Mouse (Mus musculus) heart, embryonic 13.5 days (tissue): ENCODE measurements around the gene Zfp866. TPM values are rescaled to one million over a fixed set of nuclear protein-coding genes. Genes with fewer than 3 reads are reported as not detected.

Experiments used
- ATAC-seq: fragments of 200-750 bp; cut with Nextera tagmentation; 2 replicates; pipeline ENCODE4 v1.8.0; 2017; ENCODE audit warnings: moderate TSS enrichment; ENCODE audit not compliant: insufficient number of reproducible peaks, low FRiP score, low TSS enrichment; ENCODE audit errors: extremely low read depth
- H3K27ac ChIP-seq: fragments of 300-500 bp; sonication (generic); replicated peaks from 2 replicates; pipeline ENCODE4 v1.5.1; 2015; ENCODE audit warnings: moderate library complexity, mild to moderate bottlenecking, inconsistent platforms
- H3K27me3 ChIP-seq: fragments of 300-500 bp; sonication (generic); replicated peaks from 2 replicates; pipeline ENCODE4 v1.6.1; 2015; ENCODE audit warnings: mild to moderate bottlenecking, inconsistent platforms
- H3K36me3 ChIP-seq: fragments of 300-500 bp; sonication (generic); 2 replicates; pipeline ENCODE4 v1.6.1; 2015; ENCODE audit warnings: mild to moderate bottlenecking, inconsistent platforms
- H3K4me1 ChIP-seq: fragments of 300-500 bp; sonication (generic); 2 replicates; pipeline ENCODE4 v1.6.1; 2015; ENCODE audit warnings: inconsistent platforms
- H3K4me2 ChIP-seq: fragments of 300-500 bp; sonication (generic); 2 replicates; pipeline ENCODE4 v1.6.1; 2015; ENCODE audit warnings: inconsistent platforms, mild to moderate bottlenecking, moderate library complexity
- H3K4me3 ChIP-seq: fragments of 300-500 bp; sonication (generic); 2 replicates; pipeline ENCODE4 v1.5.1; 2015; ENCODE audit warnings: moderate library complexity, mild to moderate bottlenecking, inconsistent platforms
- H3K9ac ChIP-seq: fragments of 300-500 bp; sonication (generic); 2 replicates; pipeline ENCODE4 v1.6.1; 2015; ENCODE audit warnings: inconsistent platforms, mild to moderate bottlenecking, moderate library complexity
- H3K9me3 ChIP-seq: fragments of 300-500 bp; sonication (generic); 2 replicates; pipeline ENCODE4 v1.6.1; 2016; ENCODE audit warnings: inconsistent platforms
- WGBS: fragments of 180-500 bp; shearing (Covaris S2); methylation state at CpG from one replicate; pipeline ENCODE4 v1.1.7; 2015; ENCODE audit warnings: mixed read lengths; 5-methylcytosine and 5-hydroxymethylcytosine counted together
- polyA plus RNA-seq: library from polyadenylated mRNA; unstranded; fragments of >200 nt; fragmentation: Nextera tagmentation; extraction: Ambion mirVana; gene quantifications from 2 replicates; pipeline ENCODE4 v1.2.1, GENCODE M21; 2015

Zfp866 gene
- polyA plus RNA-seq, 1 experiment from 2014 or later = 15.1 TPM

- H3K9ac ChIP-seq = peak overlapping the region; percentile 99
- H3K4me3 ChIP-seq = peak overlapping the region; percentile 97
- H3K4me1 ChIP-seq = peaks cover 28% of the 10 kb centered on the region
- 76% methylated on average over 6 of the region's 6 CpGs for WGBS
- H3K9me3 ChIP-seq = no peaks in the 10 kb centered on the region
- peak overlapping the region; percentile 69 for H3K4me2 ChIP-seq
- H3K27me3 ChIP-seq = no peaks in the 10 kb centered on the region
- ATAC-seq = no peak
- peaks cover 35% of the 10 kb centered on the region for H3K36me3 ChIP-seq
- no peak overlapping the region for H3K27ac ChIP-seq
These were observed 75.6 kb downstream of the Zfp866 start for GRCm38 (mm10) chr8:69715366-69715765.

GRCm38 (mm10) chr8:69713516-69713915 is 77.5 kb downstream of the Zfp866 start:
- no peak overlapping the region for H3K4me2 ChIP-seq
- H3K4me1 ChIP-seq = peaks cover 28% of the 10 kb centered on the region
- peaks cover 54% of the 10 kb centered on the region for H3K36me3 ChIP-seq
- WGBS = 77% methylated on average over 8 of the region's 8 CpGs
- H3K4me3 ChIP-seq = no peak overlapping the region
- ATAC-seq = no peak
- 0 out of 2 replicates have a peak overlapping the region, but pooled peaks have one; percentile 37 for H3K9ac ChIP-seq
- H3K27me3 ChIP-seq = no peaks in the 10 kb centered on the region
- H3K27ac ChIP-seq = no peak overlapping the region
- H3K9me3 ChIP-seq = no peaks in the 10 kb centered on the region

Other genes starting within 250 kb of the Zfp866 start
- gene Zfp868, start 165.6 kb downstream of the Zfp866 start, polyA plus RNA-seq = 14.9 and 16.1 TPM in 2 replicates
- gene Zfp964, start 136.7 kb downstream of the Zfp866 start, polyA plus RNA-seq = 1.3 and 1.4 TPM in 2 replicates
- 16.6 and 18.0 TPM in 2 replicates for gene Zfp869, start 80.5 kb downstream of the Zfp866 start, polyA plus RNA-seq
- gene Zfp963, start 41.2 kb downstream of the Zfp866 start, polyA plus RNA-seq = 3.2 and 4.0 TPM in 2 replicates
- 0.32 and 1.2 TPM in 2 replicates for gene Gm20422, start 16.3 kb downstream of the Zfp866 start, polyA plus RNA-seq
- gene Atp13a1, start within 50 bp of the Zfp866 start, polyA plus RNA-seq = 25.3 and 27.4 TPM in 2 replicates
- gene Gmip, start 17.5 kb upstream of the Zfp866 start, polyA plus RNA-seq = 6.9 and 7.6 TPM in 2 replicates
- 0.32 and 0.34 TPM in 2 replicates for gene Lpar2, start 31.3 kb upstream of the Zfp866 start, polyA plus RNA-seq
- gene Pbx4, start 41.3 kb upstream of the Zfp866 start, polyA plus RNA-seq = 2.4 and 3.9 TPM in 2 replicates
- gene Cilp2, start 96.5 kb upstream of the Zfp866 start, polyA plus RNA-seq = 0.55 and 0.56 TPM in 2 replicates
- 1.9 and 2.2 TPM in 2 replicates for gene Tssk6, start 111.0 kb upstream of the Zfp866 start, polyA plus RNA-seq
- gene Ndufa13, start 111.4 kb upstream of the Zfp866 start, polyA plus RNA-seq = 304 and 343 TPM in 2 replicates
- 8.1 and 8.2 TPM in 2 replicates for gene Yjefn3, start 111.5 kb upstream of the Zfp866 start, polyA plus RNA-seq
- 27.3 and 29.9 TPM in 2 replicates for gene Gatad2a, start 205.2 kb upstream of the Zfp866 start, polyA plus RNA-seq